Mouse (Mus musculus): ENCODE results near the gene Fat2. TPM values are rescaled to one million over a fixed set of nuclear protein-coding genes. Genes with fewer than 3 reads are reported as not detected.

The Fat2 gene
- polyA plus RNA-seq (2012; rRNA removed), result 0.02 TPM in 2 replicates

GRCm38 (mm10) chr11:55336101-55336891 lies at the start of gene Fat2:
Fat2 (minus strand) TSS chr11:55336564.
- Histone ChIP-seq H3K27ac (ENCODE audit: insufficient read depth, low read length) (no peak within 1 kb of the TSS), H3K27me3 (ENCODE audit: control insufficient read depth, insufficient read depth, low read length) (no peaks in the 10 kb centered on the region), H3K4me3 (ENCODE audit: extremely low read depth, insufficient read depth, insufficient read length) (no peak within 1 kb of the TSS), H3K4me1 (ENCODE audit: control insufficient read depth, insufficient read depth, insufficient read length) (no peaks in the 10 kb centered on the region), H3K36me3 (ENCODE audit: control insufficient read depth, insufficient read depth, low read length) (no peaks in the 10 kb centered on the region)
- no peak for DNase-seq (ENCODE audit: low read depth in 1 of 2, low spot score in 2 of 2)
- TF ChIP-seq POLR2A (IDR thresholded peaks at IDR 0.05; ENCODE audit: low read depth, low read length) (no peak), CTCF (IDR thresholded peaks at IDR 0.05; ENCODE audit: extremely low read depth, insufficient read depth, insufficient read length, insufficient replicate concordance) (no peak)
- 45% methylated on average over 13 of the region's 13 CpGs for WGBS

GRCm38 (mm10) chr11:55383463-55384045 lies 47.2 kb upstream of the Fat2 start:
- Histone ChIP-seq H3K4me3 (ENCODE audit: extremely low read depth, insufficient read depth, insufficient read length) (no peak overlapping the region), H3K27ac (ENCODE audit: insufficient read depth, low read length) (no peak overlapping the region), H3K27me3 (ENCODE audit: control insufficient read depth, insufficient read depth, low read length) (no peaks in the 10 kb centered on the region; the same call in 1 of the 2 replicates), H3K4me1 (ENCODE audit: control insufficient read depth, insufficient read depth, insufficient read length) (no peaks in the 10 kb centered on the region), H3K36me3 (ENCODE audit: control insufficient read depth, insufficient read depth, low read length) (no peaks in the 10 kb centered on the region)
- DNase-seq (ENCODE audit: low read depth in 1 of 2, low spot score in 2 of 2), result no peak
- no peak for TF ChIP-seq POLR2A (IDR thresholded peaks at IDR 0.05; ENCODE audit: low read depth, low read length)
- no peak for TF ChIP-seq CTCF (IDR thresholded peaks at IDR 0.05; ENCODE audit: extremely low read depth, insufficient read depth, insufficient read length, insufficient replicate concordance)
- WGBS, result 60% methylated on average over 6 of the region's 6 CpGs

- H3K4me3 ChIP-seq (ENCODE audit: extremely low read depth, insufficient read depth, insufficient read length), result no peak overlapping the region
- DNase-seq (ENCODE audit: low read depth in 1 of 2, low spot score in 2 of 2), result no peak
- WGBS, result 38% methylated on average over 6 of the region's 6 CpGs
Measured at GRCm38 (mm10) chr11:55380908-55381307, 44.5 kb upstream of the Fat2 start.

GRCm38 (mm10) chr11:55378371-55378770 lies 42.0 kb upstream of the Fat2 start:
- 77% methylated on average over 5 of the region's 5 CpGs for WGBS
- TF ChIP-seq POLR2A (IDR thresholded peaks at IDR 0.05; ENCODE audit: low read depth, low read length), result no peak
- no peak for TF ChIP-seq CTCF (IDR thresholded peaks at IDR 0.05; ENCODE audit: extremely low read depth, insufficient read depth, insufficient read length, insufficient replicate concordance)
- H3K27me3 ChIP-seq (ENCODE audit: control insufficient read depth, insufficient read depth, low read length), result no peaks in the 10 kb centered on the region

More at GRCm38 (mm10) chr11:55380908-55381307, 44.5 kb upstream of the Fat2 start:
- Histone ChIP-seq H3K27me3 (ENCODE audit: control insufficient read depth, insufficient read depth, low read length) (no peaks in the 10 kb centered on the region), H3K27ac (ENCODE audit: insufficient read depth, low read length) (no peak overlapping the region), H3K4me1 (ENCODE audit: control insufficient read depth, insufficient read depth, insufficient read length) (no peaks in the 10 kb centered on the region), H3K36me3 (ENCODE audit: control insufficient read depth, insufficient read depth, low read length) (no peaks in the 10 kb centered on the region)
- no peak for TF ChIP-seq CTCF (IDR thresholded peaks at IDR 0.05; ENCODE audit: extremely low read depth, insufficient read depth, insufficient read length, insufficient replicate concordance)
- no peak for TF ChIP-seq POLR2A (IDR thresholded peaks at IDR 0.05; ENCODE audit: low read depth, low read length)

GRCm38 (mm10) chr11:55373838-55374237 lies 37.5 kb upstream of the Fat2 start:
- Histone ChIP-seq H3K4me3 (ENCODE audit: extremely low read depth, insufficient read depth, insufficient read length) (no peak overlapping the region), H3K27ac (ENCODE audit: insufficient read depth, low read length) (no peak overlapping the region), H3K27me3 (ENCODE audit: control insufficient read depth, insufficient read depth, low read length) (no peaks in the 10 kb centered on the region), H3K36me3 (ENCODE audit: control insufficient read depth, insufficient read depth, low read length) (no peaks in the 10 kb centered on the region), H3K4me1 (ENCODE audit: control insufficient read depth, insufficient read depth, insufficient read length) (no peaks in the 10 kb centered on the region)
- no peak for DNase-seq (ENCODE audit: low read depth in 1 of 2, low spot score in 2 of 2)
- 60% methylated on average over 6 of the region's 6 CpGs for WGBS
- TF ChIP-seq POLR2A (IDR thresholded peaks at IDR 0.05; ENCODE audit: low read depth, low read length) (no peak), CTCF (IDR thresholded peaks at IDR 0.05; ENCODE audit: extremely low read depth, insufficient read depth, insufficient read length, insufficient replicate concordance) (peak; percentile 24; the same call in 1 of the 2 replicates)

More at GRCm38 (mm10) chr11:55378371-55378770, 42.0 kb upstream of the Fat2 start:
- Histone ChIP-seq H3K4me1 (ENCODE audit: control insufficient read depth, insufficient read depth, insufficient read length) (no peaks in the 10 kb centered on the region), H3K36me3 (ENCODE audit: control insufficient read depth, insufficient read depth, low read length) (no peaks in the 10 kb centered on the region), H3K4me3 (ENCODE audit: extremely low read depth, insufficient read depth, insufficient read length) (no peak overlapping the region), H3K27ac (ENCODE audit: insufficient read depth, low read length) (no peak overlapping the region)
- DNase-seq (ENCODE audit: low read depth in 1 of 2, low spot score in 2 of 2), result no peak

GRCm38 (mm10) chr11:55373373-55373772 lies 37.0 kb upstream of the Fat2 start:
- 71% methylated on average over 12 of the region's 12 CpGs for WGBS
- DNase-seq (ENCODE audit: low read depth in 1 of 2, low spot score in 2 of 2), result no peak
- no peaks in the 10 kb centered on the region for H3K36me3 ChIP-seq (ENCODE audit: control insufficient read depth, insufficient read depth, low read length)
- no peaks in the 10 kb centered on the region for H3K4me1 ChIP-seq (ENCODE audit: control insufficient read depth, insufficient read depth, insufficient read length)
- no peak overlapping the region for H3K27ac ChIP-seq (ENCODE audit: insufficient read depth, low read length)
- no peak overlapping the region for H3K4me3 ChIP-seq (ENCODE audit: extremely low read depth, insufficient read depth, insufficient read length)
- no peaks in the 10 kb centered on the region for H3K27me3 ChIP-seq (ENCODE audit: control insufficient read depth, insufficient read depth, low read length)
- TF ChIP-seq CTCF (IDR thresholded peaks at IDR 0.05; ENCODE audit: extremely low read depth, insufficient read depth, insufficient read length, insufficient replicate concordance), result no peak
- TF ChIP-seq POLR2A (IDR thresholded peaks at IDR 0.05; ENCODE audit: low read depth, low read length), result no peak

GRCm38 (mm10) chr11:55372001-55372400 lies 35.6 kb upstream of the Fat2 start:
- no peak overlapping the region for H3K27ac ChIP-seq (ENCODE audit: insufficient read depth, low read length)
- no peak for DNase-seq (ENCODE audit: low read depth in 1 of 2, low spot score in 2 of 2)
- TF ChIP-seq POLR2A (IDR thresholded peaks at IDR 0.05; ENCODE audit: low read depth, low read length), result no peak
- TF ChIP-seq CTCF (IDR thresholded peaks at IDR 0.05; ENCODE audit: extremely low read depth, insufficient read depth, insufficient read length, insufficient replicate concordance), result no peak
- no peak overlapping the region for H3K4me3 ChIP-seq (ENCODE audit: extremely low read depth, insufficient read depth, insufficient read length)
- H3K4me1 ChIP-seq (ENCODE audit: control insufficient read depth, insufficient read depth, insufficient read length), result no peaks in the 10 kb centered on the region
- no peaks in the 10 kb centered on the region for H3K27me3 ChIP-seq (ENCODE audit: control insufficient read depth, insufficient read depth, low read length)
- no peaks in the 10 kb centered on the region for H3K36me3 ChIP-seq (ENCODE audit: control insufficient read depth, insufficient read depth, low read length)
- WGBS, result 75% methylated on average over 6 of the region's 6 CpGs

Data from spleen, adult 2 months (tissue).